Mouse (Mus musculus) liver, embryonic 12.5 days (tissue): ENCODE results near the gene Hmgn2. TPM values are rescaled to one million over a fixed set of nuclear protein-coding genes. Genes with fewer than 3 reads are reported as not detected.
"Not testable (repeated sequence)": the region's sequence is repeated elsewhere in the genome, so short reads cannot be mapped to it uniquely, and the experiment has no call there.

Experiments used
- ATAC-seq: fragments of 200-750 bp; cut with Nextera tagmentation; 2 replicates; pipeline ENCODE4 v1.8.0; 2017; ENCODE audit warnings: moderate number of reproducible peaks, mild to moderate bottlenecking, moderate library complexity
- H3K27ac ChIP-seq: fragments of 300-500 bp; sonication (generic); 2 replicates; pipeline ENCODE4 v1.5.1; 2016; ENCODE audit warnings: mild to moderate bottlenecking
- H3K27me3 ChIP-seq: fragments of 300-500 bp; sonication (generic); replicated peaks from 2 replicates; pipeline ENCODE4 v1.6.1; 2016; ENCODE audit warnings: mild to moderate bottlenecking, moderate library complexity
- H3K36me3 ChIP-seq: fragments of 300-500 bp; sonication (generic); 2 replicates; pipeline ENCODE4 v1.6.1; 2016; ENCODE audit warnings: mild to moderate bottlenecking, moderate library complexity
- H3K4me1 ChIP-seq: fragments of 300-500 bp; sonication (generic); 2 replicates; pipeline ENCODE4 v1.6.1; 2016
- H3K4me2 ChIP-seq: fragments of 300-500 bp; sonication (generic); 2 replicates; pipeline ENCODE4 v1.6.1; 2016; ENCODE audit warnings: mild to moderate bottlenecking, moderate library complexity
- H3K4me3 ChIP-seq: fragments of 300-500 bp; sonication (generic); 2 replicates; pipeline ENCODE4 v1.5.1; 2016; ENCODE audit warnings: mild to moderate bottlenecking, moderate library complexity
- H3K9ac ChIP-seq: fragments of 300-500 bp; sonication (generic); 2 replicates; pipeline ENCODE4 v1.6.1; 2016; ENCODE audit warnings: mild to moderate bottlenecking, moderate library complexity
- H3K9me3 ChIP-seq: fragments of 300-500 bp; sonication (generic); replicated peaks from 2 replicates; pipeline ENCODE4 v1.6.1; 2016; ENCODE audit warnings: mild to moderate bottlenecking, moderate library complexity
- WGBS: fragments of 180-500 bp; shearing (Covaris S2); methylation state at CpG from one replicate; pipeline ENCODE4 v1.1.7; 2016; ENCODE audit not compliant: insufficient replicate concordance; 5-methylcytosine and 5-hydroxymethylcytosine counted together
- polyA plus RNA-seq: library from polyadenylated mRNA; unstranded; fragments of >200 nt; fragmentation: Nextera tagmentation; extraction: Ambion mirVana; gene quantifications from 2 replicates; pipeline ENCODE4 v1.2.1, GENCODE M21; 2016

Gene Hmgn2
- polyA plus RNA-seq, 1 experiment from 2014 or later = 971 TPM

GRCm38 (mm10) chr4:133941576-133941975 is 26.9 kb downstream of the Hmgn2 start:
- H3K36me3 ChIP-seq = no peaks in the 10 kb centered on the region
- 36% methylated on average over 3 of the region's 3 CpGs for WGBS
- peaks cover 12% of the 10 kb centered on the region for H3K4me1 ChIP-seq
- no peaks in the 10 kb centered on the region for H3K27me3 ChIP-seq
- H3K9me3 ChIP-seq = no peaks in the 10 kb centered on the region; the same call in 1 of the 2 replicates
- ATAC-seq = no peak
- no peak overlapping the region for H3K9ac ChIP-seq
- H3K4me2 ChIP-seq = no peak overlapping the region
- H3K4me3 ChIP-seq = no peak overlapping the region
- no peak overlapping the region for H3K27ac ChIP-seq

DNA sequence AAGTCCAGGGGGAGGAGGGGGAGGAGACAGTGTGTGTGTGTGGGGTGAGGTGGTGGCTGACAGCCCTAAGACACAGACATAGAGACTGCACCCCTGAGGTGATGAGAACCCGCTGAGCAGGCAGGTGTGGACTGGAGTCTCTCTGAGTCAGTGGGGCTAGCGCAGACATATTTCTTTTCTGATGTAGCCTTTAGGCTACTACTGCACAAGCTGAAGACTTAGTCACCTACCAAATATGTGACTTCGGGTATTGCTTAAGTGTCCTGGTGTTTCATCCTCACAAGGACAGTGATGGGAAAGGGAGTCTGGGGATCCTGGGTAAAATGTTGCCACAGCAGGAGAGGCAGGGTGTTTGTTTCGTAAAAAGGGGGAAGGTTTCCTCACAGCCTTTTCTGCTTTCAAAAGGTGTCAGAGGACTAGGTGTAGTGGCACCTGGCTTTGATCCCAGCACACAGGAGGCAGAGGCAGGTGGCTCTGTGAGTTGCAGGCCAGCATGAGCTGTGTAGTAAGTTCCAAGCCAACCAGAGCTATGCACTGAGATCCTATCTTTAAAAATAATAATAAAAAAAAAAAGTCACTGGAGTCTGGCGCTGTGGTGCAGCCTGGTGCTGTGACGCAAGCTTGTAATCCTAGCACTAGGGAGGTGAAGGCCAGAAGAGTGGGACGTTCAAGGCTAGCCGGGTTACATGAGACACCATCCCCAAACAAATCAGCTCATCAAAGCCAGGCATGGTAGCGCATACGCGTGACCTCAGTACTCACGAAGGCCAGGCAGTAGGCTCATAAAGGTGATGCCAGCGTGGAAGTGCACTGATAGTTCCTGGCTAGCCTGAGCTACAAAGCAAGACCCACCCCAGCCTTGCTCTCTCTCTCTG is 27.8 kb downstream of the Hmgn2 start:
- H3K4me3 ChIP-seq = no peak overlapping the region
- H3K36me3 ChIP-seq = no peaks in the 10 kb centered on the region
- H3K27me3 ChIP-seq = no peaks in the 10 kb centered on the region
- ATAC-seq = no peak
- H3K4me1 ChIP-seq = peaks cover 13% of the 10 kb centered on the region
- no peak overlapping the region for H3K27ac ChIP-seq
- no peaks in the 10 kb centered on the region; the same call in 1 of the 2 replicates for H3K9me3 ChIP-seq
- no peak overlapping the region for H3K9ac ChIP-seq
- WGBS = 72% methylated on average over 13 of the region's 13 CpGs
- H3K4me2 ChIP-seq = no peak overlapping the region

DNA sequence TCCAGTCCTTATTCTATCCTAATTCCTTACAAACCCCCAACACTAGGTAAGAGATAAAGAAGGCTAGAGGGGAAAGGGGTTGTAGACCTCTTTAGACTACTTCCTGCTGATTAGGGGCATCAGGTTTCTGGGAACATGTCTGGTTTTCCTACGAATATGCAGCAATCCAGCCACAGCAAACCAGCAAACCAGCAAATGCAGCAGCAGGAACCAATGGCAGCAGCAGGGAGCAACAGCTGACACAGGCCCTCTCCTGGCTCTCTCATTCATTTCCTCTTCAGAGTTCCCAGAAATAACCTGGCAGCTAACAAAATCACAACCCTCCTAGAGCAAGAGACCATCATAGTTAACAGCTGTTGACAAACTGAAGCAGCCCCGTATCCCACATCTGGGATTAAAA is 30.4 kb downstream of the Hmgn2 start:
- no peak for ATAC-seq

GRCm38 (mm10) chr4:133931785-133932184 is 36.7 kb downstream of the Hmgn2 start:
- H3K9me3 ChIP-seq = no peaks in the 10 kb centered on the region
- no peak for ATAC-seq
- no peaks in the 10 kb centered on the region for H3K36me3 ChIP-seq
- peaks cover 31% of the 10 kb centered on the region for H3K4me1 ChIP-seq
- no peaks in the 10 kb centered on the region for H3K27me3 ChIP-seq
- WGBS = 62% methylated on average over 3 of the region's 3 CpGs
- no peak overlapping the region for H3K27ac ChIP-seq
- peak overlapping the region; percentile 24; the same call in 1 of the 2 replicates for H3K4me2 ChIP-seq
- no peak overlapping the region for H3K4me3 ChIP-seq
- H3K9ac ChIP-seq = no peak overlapping the region

More for the DNA sequence above, 30.4 kb downstream of the Hmgn2 start:
- WGBS = 43% methylated on average over 2 of the region's 2 CpGs
- Histone ChIP-seq H3K36me3 (no peaks in the 10 kb centered on the region), H3K4me3 (no peak overlapping the region), H3K9ac (no peak overlapping the region), H3K27ac (no peak overlapping the region), H3K27me3 (no peaks in the 10 kb centered on the region), H3K9me3 (no peaks in the 10 kb centered on the region), H3K4me1 (peaks cover 17% of the 10 kb centered on the region), H3K4me2 (no peak overlapping the region)

DNA sequence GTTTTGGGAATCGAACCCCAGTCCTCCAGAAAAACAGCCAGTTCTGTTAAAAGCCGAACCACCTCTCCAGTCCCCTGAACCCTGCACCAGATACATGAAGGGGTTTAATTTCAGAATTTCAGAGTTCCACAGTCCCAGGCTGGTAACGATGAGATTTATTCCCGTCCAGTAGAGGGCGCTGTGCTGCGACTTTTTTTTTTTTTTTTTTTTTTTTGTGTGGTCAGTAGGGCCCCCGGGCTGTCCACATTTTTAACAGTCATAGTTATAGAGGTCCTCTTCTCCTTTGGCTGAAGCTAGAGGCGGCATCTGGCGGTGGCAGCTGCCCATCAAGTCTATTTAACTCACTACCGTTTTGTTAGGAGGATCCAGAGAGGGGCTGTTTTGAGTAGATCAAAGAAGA is 37.1 kb downstream of the Hmgn2 start:
- no peaks in the 10 kb centered on the region for H3K36me3 ChIP-seq
- no peak overlapping the region for H3K9ac ChIP-seq
- no peaks in the 10 kb centered on the region for H3K27me3 ChIP-seq
- WGBS = 4% methylated on average over 10 of the region's 10 CpGs
- H3K27ac ChIP-seq = no peak overlapping the region
- no peak for ATAC-seq
- peaks cover 31% of the 10 kb centered on the region for H3K4me1 ChIP-seq
- H3K4me3 ChIP-seq = no peak overlapping the region
- H3K9me3 ChIP-seq = no peaks in the 10 kb centered on the region
- H3K4me2 ChIP-seq = peak overlapping the region; percentile 24; the same call in 1 of the 2 replicates

- 11% methylated on average over 7 of the region's 7 CpGs for WGBS
- peak overlapping the region; percentile 40 for H3K4me2 ChIP-seq
- no peak overlapping the region for H3K4me3 ChIP-seq
- peaks cover 30% of the 10 kb centered on the region for H3K4me1 ChIP-seq
- H3K27ac ChIP-seq = peak overlapping the region; percentile 56
- H3K9me3 ChIP-seq = no peaks in the 10 kb centered on the region
- ATAC-seq = no peak
- no peaks in the 10 kb centered on the region for H3K36me3 ChIP-seq
- H3K9ac ChIP-seq = peak overlapping the region; percentile 4; the same call in 1 of the 2 replicates
- H3K27me3 ChIP-seq = no peaks in the 10 kb centered on the region
Observed at GRCm38 (mm10) chr4:133929278-133929670, 39.2 kb downstream of the Hmgn2 start.

GRCm38 (mm10) chr4:133928576-133929277 is 39.7 kb downstream of the Hmgn2 start:
- peak; percentile 44; the same call in 1 of the 2 replicates for ATAC-seq
- Histone ChIP-seq H3K4me3 (no peak overlapping the region), H3K9ac (peak overlapping the region; percentile 4; the same call in 1 of the 2 replicates), H3K4me2 (peak overlapping the region; percentile 40), H3K36me3 (no peaks in the 10 kb centered on the region), H3K27me3 (no peaks in the 10 kb centered on the region), H3K9me3 (no peaks in the 10 kb centered on the region), H3K4me1 (peaks cover 30% of the 10 kb centered on the region), H3K27ac (peak overlapping the region; percentile 56)
- 18% methylated on average over 15 of the region's 15 CpGs for WGBS

GRCm38 (mm10) chr4:133925204-133925603 is 43.2 kb downstream of the Hmgn2 start:
- Histone ChIP-seq H3K27ac (no peak overlapping the region), H3K4me3 (no peak overlapping the region), H3K27me3 (no peaks in the 10 kb centered on the region), H3K9me3 (no peaks in the 10 kb centered on the region), H3K36me3 (no peaks in the 10 kb centered on the region), H3K9ac (no peak overlapping the region), H3K4me1 (peaks cover 22% of the 10 kb centered on the region), H3K4me2 (no peak overlapping the region)
- 52% methylated on average over 4 of the region's 4 CpGs for WGBS
- ATAC-seq = no peak

- no peaks in the 10 kb centered on the region for H3K27me3 ChIP-seq
- no peak overlapping the region for H3K4me3 ChIP-seq
- H3K36me3 ChIP-seq = no peaks in the 10 kb centered on the region
- 73% methylated on average over 5 of the region's 5 CpGs for WGBS
- no peak for ATAC-seq
- no peak overlapping the region for H3K9ac ChIP-seq
- H3K9me3 ChIP-seq = no peaks in the 10 kb centered on the region
- H3K4me1 ChIP-seq = peaks cover 13% of the 10 kb centered on the region
- H3K27ac ChIP-seq = no peak overlapping the region
- no peak overlapping the region for H3K4me2 ChIP-seq
Observed at GRCm38 (mm10) chr4:133923743-133924142, 44.7 kb downstream of the Hmgn2 start.

DNA sequence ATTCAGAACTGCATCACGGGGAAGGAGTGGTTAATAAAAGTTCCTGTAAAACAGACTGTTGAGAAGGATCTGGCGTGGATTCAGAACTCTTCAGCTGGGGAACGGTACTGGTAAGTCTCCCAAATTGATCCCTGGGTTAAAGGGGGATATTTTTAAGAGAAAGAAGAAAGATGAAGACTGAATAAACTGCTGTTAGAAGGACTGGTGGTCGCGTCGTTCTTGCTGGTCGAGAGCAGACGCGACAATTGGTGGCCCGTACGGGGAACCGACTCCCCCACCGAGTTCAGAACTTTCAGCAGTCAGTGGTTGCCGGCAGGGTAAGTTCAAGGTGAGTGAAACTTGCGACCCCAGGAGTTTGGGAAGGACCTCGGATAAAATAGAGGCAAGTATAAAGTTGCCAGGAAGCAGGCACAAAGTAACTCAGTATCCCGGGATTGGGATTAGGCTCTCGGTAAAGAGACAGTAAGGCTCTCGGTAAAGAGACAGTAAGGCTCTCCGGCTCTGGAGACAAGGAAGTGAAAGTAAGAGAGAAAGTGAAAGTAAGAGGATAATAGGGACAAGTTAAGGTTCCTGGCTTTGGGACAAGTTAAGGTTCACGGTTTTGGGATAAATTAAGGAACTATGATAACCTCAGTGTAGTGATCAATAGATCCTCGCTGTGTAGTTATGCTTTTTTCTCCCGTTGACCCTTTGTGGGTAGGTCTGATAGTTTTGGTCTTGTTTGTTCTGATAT is 50.2 kb downstream of the Hmgn2 start:
- not testable (repeated sequence) for H3K4me2 ChIP-seq, H3K9ac ChIP-seq, H3K4me3 ChIP-seq, H3K27ac ChIP-seq, H3K9me3 ChIP-seq, H3K36me3 ChIP-seq, ATAC-seq, H3K4me1 ChIP-seq, H3K27me3 ChIP-seq
- WGBS = 79% methylated on average over 23 of the region's 23 CpGs
